Mouse (Mus musculus): ENCODE data around the gene Asgr2.
"Not testable (repeated sequence)": the region's sequence is repeated elsewhere in the genome, so short reads cannot be mapped to it uniquely, and the experiment has no call there.

Gene Asgr2

GRCm38 (mm10) chr11:70097396-70097795, 5.0 kb downstream of the Asgr2 start:
- no peak for DNase-seq (ENCODE audit: low spot score)

DNA sequence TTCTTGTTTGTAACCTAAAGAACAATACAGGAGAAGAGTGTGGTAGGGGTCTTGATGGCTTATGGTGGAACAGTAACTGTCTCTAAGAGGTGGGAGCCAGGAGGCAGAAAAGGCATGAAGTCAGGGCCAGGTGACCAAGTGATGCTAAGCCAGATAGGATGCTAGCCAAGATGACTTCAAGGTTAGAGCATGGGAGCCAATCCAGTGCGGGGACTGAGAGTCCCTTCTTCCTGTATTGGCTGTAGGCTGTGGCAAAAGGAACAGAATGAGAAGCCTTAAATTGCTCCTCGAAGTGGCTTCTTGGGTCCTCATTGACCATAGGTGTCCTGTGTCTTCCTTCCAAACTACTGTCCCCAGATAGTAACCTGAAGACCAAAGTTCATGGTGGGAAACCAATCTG, 6.7 kb downstream of the Asgr2 start:
- no peak for DNase-seq (ENCODE audit: low spot score)

DNA sequence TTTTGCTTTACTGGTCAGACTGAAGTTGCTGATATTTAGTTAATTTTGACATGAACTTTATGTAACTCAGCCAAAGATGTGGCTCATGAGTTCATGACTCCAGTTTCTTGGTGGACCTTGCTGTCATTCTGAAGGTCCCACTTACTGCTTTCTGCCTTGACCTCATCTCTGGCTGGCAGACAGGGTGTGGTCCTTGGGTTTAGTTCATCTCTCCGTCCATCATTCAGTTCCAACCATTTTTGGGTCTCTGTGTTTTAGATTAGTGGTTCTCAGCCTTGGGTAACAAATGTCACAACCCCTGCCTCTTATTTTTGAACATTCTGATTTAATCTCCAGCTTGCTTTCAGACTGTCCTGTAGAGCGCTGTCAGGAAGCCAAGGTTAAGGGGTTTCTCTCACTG, 7.4 kb downstream of the Asgr2 start:
- DNase-seq (ENCODE audit: low spot score), result no peak

DNA sequence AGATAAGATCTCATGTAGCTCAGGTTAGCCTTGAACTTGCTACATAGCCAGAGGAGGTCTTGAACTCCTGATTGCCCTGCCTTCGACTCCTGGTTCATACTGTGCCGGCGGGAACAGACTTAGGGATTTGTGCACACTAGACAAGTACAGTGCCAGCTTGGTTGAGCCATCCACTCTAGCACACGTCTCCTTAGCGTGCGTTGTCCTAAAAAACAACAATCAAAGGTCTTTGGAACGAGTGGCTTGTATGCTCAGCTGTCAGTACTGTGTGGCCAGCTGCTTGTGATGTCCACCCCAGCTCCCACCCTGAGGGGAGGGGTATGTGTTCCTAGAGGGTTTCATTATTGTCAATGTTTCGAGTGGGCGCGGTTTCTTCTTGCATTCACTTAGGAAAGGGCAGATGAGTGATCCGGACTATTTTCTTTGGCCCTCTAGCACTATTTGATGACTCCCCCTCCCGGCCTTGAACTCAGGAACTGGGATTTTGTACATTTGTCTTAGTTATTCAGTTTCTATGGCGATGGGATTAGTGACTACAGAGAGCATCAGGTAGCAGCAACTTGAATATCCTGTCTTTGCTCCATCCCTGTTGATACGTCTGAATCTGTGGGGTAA, 11.4 kb downstream of the Asgr2 start:
- no peak for DNase-seq (ENCODE audit: low spot score)

- no peak for DNase-seq (ENCODE audit: low spot score)
Observed at GRCm38 (mm10) chr11:70107085-70107484, 14.6 kb downstream of the Asgr2 start.

GRCm38 (mm10) chr11:70110146-70110545, 17.7 kb downstream of the Asgr2 start:
- DNase-seq (ENCODE audit: low spot score), result no peak

GRCm38 (mm10) chr11:70114562-70114961, 22.1 kb downstream of the Asgr2 start:
- DNase-seq (ENCODE audit: low spot score), result no peak

DNA sequence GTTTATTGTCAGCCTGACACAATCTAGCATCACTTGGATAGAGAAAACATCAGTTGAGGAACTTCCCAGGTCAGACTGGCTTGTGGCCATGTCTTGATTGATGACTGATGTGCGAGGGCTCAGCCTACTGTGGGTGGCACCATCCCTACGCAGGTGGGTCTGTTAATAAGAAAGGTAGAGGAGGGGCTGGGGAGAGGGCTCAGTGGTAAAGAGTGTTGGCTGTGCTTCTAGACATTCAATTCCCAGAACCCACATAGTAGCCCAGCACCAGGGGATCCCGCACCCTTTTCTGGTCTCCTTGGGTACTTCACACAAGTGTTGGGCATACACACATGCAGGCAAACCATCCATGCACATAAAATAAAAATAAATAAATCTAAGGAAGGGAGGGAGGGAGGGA, 23.5 kb downstream of the Asgr2 start:
- DNase-seq (ENCODE audit: low spot score), result no peak

- no peak for DNase-seq (ENCODE audit: low spot score)
Observed at GRCm38 (mm10) chr11:70129926-70130379, 37.5 kb downstream of the Asgr2 start, which contains the start of gene Mgl2. Gene Mgl2, plus strand, starts transcription at chr11:70130329.

DNA sequence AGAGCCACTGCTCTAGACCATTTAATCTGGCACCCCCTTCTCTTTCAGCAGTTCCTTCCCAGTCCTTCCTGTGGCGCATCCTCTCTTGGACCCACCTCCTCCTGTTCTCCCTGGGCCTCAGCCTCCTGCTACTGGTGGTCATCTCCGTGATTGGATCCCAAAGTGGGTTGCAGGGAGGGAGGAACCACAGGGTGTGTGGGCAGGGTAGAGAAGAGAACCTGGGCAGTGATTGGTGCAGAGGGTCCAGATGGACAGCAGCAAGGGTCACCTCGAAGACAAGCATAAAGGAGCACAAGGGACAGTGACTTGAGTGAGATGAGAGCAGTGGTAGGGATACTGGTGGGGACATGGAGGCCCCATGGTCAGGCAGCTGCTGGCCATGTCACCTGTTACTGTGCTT, 42.6 kb downstream of the Asgr2 start:
- DNase-seq (ENCODE audit: low spot score), result not testable (repeated sequence)

GRCm38 (mm10) chr11:70135925-70136324, 43.5 kb downstream of the Asgr2 start:
- not testable (repeated sequence) for DNase-seq (ENCODE audit: low spot score)

GRCm38 (mm10) chr11:70139171-70139570, 46.7 kb downstream of the Asgr2 start:
- DNase-seq (ENCODE audit: low spot score), result no peak

DNA sequence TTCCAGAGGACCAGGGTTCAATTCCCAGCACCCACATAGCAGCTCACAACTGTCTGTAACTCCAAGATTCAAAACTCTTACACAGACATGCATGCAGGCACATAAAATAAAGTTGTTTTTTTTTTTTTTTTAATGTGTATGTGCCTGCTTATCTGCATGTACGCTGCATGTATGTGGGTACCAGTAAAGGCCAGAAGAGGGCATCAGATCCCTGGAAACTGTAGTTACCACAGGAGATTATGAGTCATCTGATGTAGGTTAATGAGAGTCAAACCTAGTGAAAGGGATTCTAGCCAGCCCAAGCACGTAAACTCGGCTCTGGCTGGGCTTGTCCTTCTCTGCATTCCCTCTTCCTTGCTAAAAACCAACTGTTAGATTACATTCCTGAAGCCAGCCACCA, 58.6 kb downstream of the Asgr2 start:
- no peak for DNase-seq (ENCODE audit: low spot score)

Data from urinary bladder, postnatal 10 days (tissue).